Mouse (Mus musculus) layer of hippocampus, adult 9-10 months (tissue): ENCODE data around the gene Garnl3.
"Not testable (repeated sequence)": the region's sequence is repeated elsewhere in the genome, so short reads cannot be mapped to it uniquely, and the experiment has no call there.

Source experiments
- DNase-seq: peaks from one replicate; pipeline ENCODE4 v3.0.0; 2022; ENCODE audit warnings: low spot score

The Garnl3 gene

GRCm38 (mm10) chr2:33154751-33155372, 23.4 kb upstream of the Garnl3 start:
- peak; percentile 86 for DNase-seq

GRCm38 (mm10) chr2:33146994-33147393, 15.5 kb upstream of the Garnl3 start:
- no peak for DNase-seq

- no peak for DNase-seq
Observed at GRCm38 (mm10) chr2:33143292-33143691, 11.8 kb upstream of the Garnl3 start.

GRCm38 (mm10) chr2:33138491-33138890, 7.0 kb upstream of the Garnl3 start:
- DNase-seq: no peak

GRCm38 (mm10) chr2:33137731-33138130, 6.3 kb upstream of the Garnl3 start:
- DNase-seq: no peak

GRCm38 (mm10) chr2:33137244-33137643, 5.8 kb upstream of the Garnl3 start:
- DNase-seq: no peak

- DNase-seq: no peak
Observed at GRCm38 (mm10) chr2:33136366-33136765, 4.9 kb upstream of the Garnl3 start.

- no peak for DNase-seq
Observed at GRCm38 (mm10) chr2:33134766-33135490, 3.5 kb upstream of the Garnl3 start.

- DNase-seq: no peak
Observed at GRCm38 (mm10) chr2:33132306-33132705, 852 bp upstream of the Garnl3 start.

GRCm38 (mm10) chr2:33130526-33131483, 649 bp downstream of the Garnl3 start:
- peak; percentile 90 for DNase-seq

GRCm38 (mm10) chr2:33130141-33130525, 1.3 kb downstream of the Garnl3 start:
- DNase-seq: no peak

GRCm38 (mm10) chr2:33129696-33130095, 1.8 kb downstream of the Garnl3 start:
- no peak for DNase-seq

- DNase-seq: no peak
Observed at GRCm38 (mm10) chr2:33129005-33129404, 2.4 kb downstream of the Garnl3 start.

GRCm38 (mm10) chr2:33127271-33127670, 4.2 kb downstream of the Garnl3 start:
- DNase-seq: no peak

- DNase-seq: no peak
Observed at GRCm38 (mm10) chr2:33122856-33123255, 8.6 kb downstream of the Garnl3 start.

GRCm38 (mm10) chr2:33100536-33100935, 30.9 kb downstream of the Garnl3 start:
- DNase-seq: no peak

GRCm38 (mm10) chr2:33097326-33097725, 34.1 kb downstream of the Garnl3 start:
- DNase-seq: not testable (repeated sequence)

GRCm38 (mm10) chr2:33095221-33095671, 36.2 kb downstream of the Garnl3 start:
- no peak for DNase-seq

- DNase-seq: no peak
Observed at GRCm38 (mm10) chr2:33090620-33091520, 40.6 kb downstream of the Garnl3 start.

GRCm38 (mm10) chr2:33090033-33090400, 41.4 kb downstream of the Garnl3 start:
- DNase-seq: not testable (repeated sequence)

- no peak for DNase-seq
Observed at GRCm38 (mm10) chr2:33089356-33090032, 42.0 kb downstream of the Garnl3 start.
